9 mouse cellular contexts compared by ENCODE assay signal in genomic region chr10:36834224-36834623, GRCm38 (mm10).
DNase-seq lines count a peak whose midpoint lies in the region.
"Had no signal": no experiment of that assay in that cellular context is flagged by ENCODE, and none has a peak within 500 bp of the region (broad histone marks: within the 10 kb centered on the region; RNA-seq: fewer than 3 reads in every experiment).

No protein-coding gene starts in this region.

- peak; percentile 28 to 50 for DNase-seq in adrenal gland, adult 18-20 months (ENCODE audit: low spot score in 2 of 2)
- DNase-seq in adrenal gland, postnatal 4 days (ENCODE audit: low spot score in 2 of 2) = no peak
- DNase-seq in layer of hippocampus, adult 11-12 months (ENCODE audit: low spot score) = peak; percentile 30
- no peak for DNase-seq in layer of hippocampus, adult 9-11 months
- DNase-seq in ZHBTc4 (ENCODE audit: low read depth, low spot score) = peak; percentile 53
- DNase-seq in forelimb bud, embryonic 11.5 days (ENCODE audit: low read depth, low spot score) = peak; percentile 27
- peak; percentile 12 for DNase-seq in lung, postnatal 14 days
- DNase-seq in B cell, adult 2 months = no peak
- DNase-seq: liver, embryonic 13.5 days had no signal

Comparison
In these comparisons a context has a peak if more than half of its experiments do, and no peak if none do; other contexts are left out.
1. DNase-seq: peak in adrenal gland, adult 18-20 months (2 of 2), layer of hippocampus, adult 11-12 months (single experiment), ZHBTc4 (single experiment), forelimb bud, embryonic 11.5 days (single experiment) and lung, postnatal 14 days (single experiment); none in adrenal gland, postnatal 4 days (0 of 2), layer of hippocampus, adult 9-11 months (single experiment) and B cell, adult 2 months (0 of 2).